Mouse (Mus musculus): ENCODE measurements at regions not wholly inside any gene's neighbourhood (a gene's known extent, or its start where the extent isn't known, plus 50 kb on each side); places are given as distances from the start of the nearest gene placed in this dataset.

- no peak for DNase-seq (ENCODE audit: low read depth, low spot score)
Measured at GRCm38 (mm10) chr6:72037639-72038038, 59.8 kb upstream of the St3gal5 start.

- DNase-seq (ENCODE audit: low read depth, low spot score), result peak; percentile 17
Measured at GRCm38 (mm10) chr6:72043881-72044625, 53.3 kb upstream of the St3gal5 start.
